Mouse (Mus musculus) E14TG2a.4 (cell line): Measurements from ENCODE around the gene Crmp1.

Source experiments
- CTCF ChIP-seq: conservative IDR thresholded peaks from 2 replicates; pipeline ENCODE4 v1.5.1; 2014; ENCODE audit warnings: low read length
- NANOG ChIP-seq: IDR thresholded peaks from 2 replicates; pipeline ENCODE4 v1.6.1; 2014; ENCODE audit warnings: borderline replicate concordance, low read length, mixed read lengths
- POU5F1 ChIP-seq: IDR thresholded peaks from 2 replicates; pipeline ENCODE4 v1.6.1; 2014; ENCODE audit warnings: low read length, borderline replicate concordance

DNA sequence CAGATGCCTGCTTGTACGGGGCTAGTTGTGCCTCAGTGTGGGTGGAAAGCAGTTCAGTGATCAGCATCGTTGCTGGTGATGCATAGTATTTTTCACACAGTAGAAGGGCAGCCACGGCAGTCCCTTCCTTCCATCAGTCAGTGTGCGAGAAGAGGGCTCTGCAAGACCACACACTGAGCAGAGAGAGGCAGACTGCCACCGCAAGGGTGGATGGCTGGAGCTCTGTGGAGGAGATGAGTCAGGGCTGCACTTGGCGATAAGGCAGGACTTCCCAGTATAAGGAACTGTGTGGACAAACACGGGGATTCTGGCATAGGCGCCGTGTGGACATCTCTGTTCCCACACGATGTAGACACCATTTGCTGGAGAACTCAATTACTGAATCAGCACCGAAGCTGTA, 39.3 kb downstream of the Crmp1 start:
- TF ChIP-seq CTCF (no peak), POU5F1 (no peak), NANOG (no peak)
